Mouse (Mus musculus) midbrain, postnatal 0 days (tissue): ENCODE results near the gene Slc20a1. TPM values are rescaled to one million over a fixed set of nuclear protein-coding genes. Genes with fewer than 3 reads are reported as not detected.

Source experiments
- ATAC-seq: fragments of 200-750 bp; cut with Nextera tagmentation; 2 replicates; pipeline ENCODE4 v1.8.0; 2017; ENCODE audit warnings: moderate number of reproducible peaks, mild to moderate bottlenecking, moderate TSS enrichment, moderate library complexity; ENCODE audit not compliant: low FRiP score
- DNase-seq: peaks from one replicate; pipeline ENCODE4 v3.0.0-alpha.2; 2015; ENCODE audit warnings: low spot score
- H3K27ac ChIP-seq: fragments of 300-500 bp; sonication (generic); 2 replicates; pipeline ENCODE4 v1.5.1; 2014; ENCODE audit warnings: low read depth, mild to moderate bottlenecking, low read length, mixed read lengths
- H3K27me3 ChIP-seq: fragments of 300-500 bp; sonication (generic); 2 replicates; pipeline ENCODE4 v1.6.1; 2014; ENCODE audit warnings: low read length, control low read depth, mixed read lengths; ENCODE audit not compliant: insufficient read depth
- H3K36me3 ChIP-seq: fragments of 300-500 bp; sonication (generic); 2 replicates; pipeline ENCODE4 v1.6.1; 2014; ENCODE audit warnings: low read length, control low read depth, mixed read lengths; ENCODE audit not compliant: insufficient read depth
- H3K4me1 ChIP-seq: fragments of 300-500 bp; sonication (generic); 2 replicates; pipeline ENCODE4 v1.6.1; 2014; ENCODE audit warnings: mild to moderate bottlenecking, control low read depth, antibody characterized with exemption, low read length, mixed read lengths; ENCODE audit not compliant: insufficient read depth
- H3K4me2 ChIP-seq: fragments of 300-500 bp; sonication (generic); 2 replicates; pipeline ENCODE4 v1.6.1; 2014; ENCODE audit warnings: low read depth, mild to moderate bottlenecking, low read length, mixed read lengths; ENCODE audit not compliant: poor library complexity, severe bottlenecking
- H3K4me3 ChIP-seq: fragments of 300-500 bp; sonication (generic); 2 replicates; pipeline ENCODE4 v1.5.1; 2014; ENCODE audit warnings: low read depth, mild to moderate bottlenecking, low read length, moderate library complexity
- H3K9ac ChIP-seq: fragments of 300-500 bp; sonication (generic); replicated peaks from 2 replicates; pipeline ENCODE4 v1.6.1; 2014; ENCODE audit warnings: mild to moderate bottlenecking, low read length, moderate library complexity, mixed read lengths; ENCODE audit not compliant: poor library complexity, severe bottlenecking
- H3K9me3 ChIP-seq: fragments of 300-500 bp; sonication (generic); 2 replicates; pipeline ENCODE4 v1.6.1; 2016; ENCODE audit warnings: low read length, control low read depth
- CTCF ChIP-seq: IDR thresholded peaks from 2 replicates; pipeline ENCODE4 v1.5.1; 2016; ENCODE audit warnings: antibody characterized with exemption, mild to moderate bottlenecking
- WGBS: fragments of 180-500 bp; shearing (Covaris S2); extraction: QIAGEN DNeasy Blood & Tissue Kit; methylation state at CpG from one replicate; pipeline ENCODE4 v1.1.7; 2014; 5-methylcytosine and 5-hydroxymethylcytosine counted together
- polyA plus RNA-seq: library from polyadenylated mRNA; unstranded; fragments of >200 nt; fragmentation: Nextera tagmentation; extraction: Ambion mirVana; gene quantifications from 2 replicates; pipeline ENCODE4 v1.2.1, GENCODE M21; 2015
- total RNA-seq: library from RNA; depleted of rRNA; stranded (reverse); fragments of >200 nt; gene quantifications from 2 replicates; pipeline ENCODE4 v1.2.3, GENCODE M21; 2014

Gene Slc20a1
- total and polyA plus RNA-seq, 2 experiments from 2014 or later = 47.7 to 80.0 TPM

DNA sequence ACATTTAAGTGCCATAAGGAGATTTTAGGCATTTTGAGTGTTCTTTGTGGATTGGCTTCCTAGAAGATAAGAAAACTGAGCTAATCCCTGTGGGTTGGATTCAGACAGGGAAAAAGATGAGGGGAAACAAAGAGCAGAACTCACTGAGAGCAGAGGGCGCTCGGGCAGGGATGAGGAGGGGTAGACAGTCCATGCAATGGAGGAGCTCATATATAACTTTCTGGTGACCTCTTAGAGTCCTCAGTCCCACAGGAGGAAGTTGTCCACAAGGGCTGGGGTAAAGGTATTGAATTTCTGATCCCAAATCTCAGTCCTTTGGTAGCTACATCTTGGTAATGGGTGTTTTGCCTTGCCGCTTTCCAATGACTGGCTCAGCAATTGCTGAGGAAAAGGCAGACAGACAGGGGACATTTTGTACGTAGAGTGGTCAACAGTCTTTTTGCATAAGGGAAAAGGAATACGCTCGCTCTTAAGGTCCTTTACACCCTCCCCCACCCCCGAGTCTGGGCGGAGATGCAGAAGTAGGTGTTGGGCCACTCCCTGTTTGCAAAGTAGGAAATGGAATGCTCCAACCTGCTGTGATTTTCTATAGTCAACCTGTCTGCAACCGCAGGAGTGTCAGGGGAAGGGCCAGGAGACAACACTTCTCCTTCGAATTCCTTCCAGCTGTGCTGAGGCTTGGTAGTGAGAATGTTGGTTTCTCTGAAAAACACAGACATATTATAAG, 20.2 kb upstream of the Slc20a1 start:
- TF ChIP-seq CTCF = no peak
- Histone ChIP-seq H3K27me3 (no peaks in the 10 kb centered on the region), H3K9ac (no peak overlapping the region), H3K4me2 (no peak overlapping the region), H3K9me3 (no peaks in the 10 kb centered on the region), H3K4me3 (no peak overlapping the region), H3K4me1 (no peaks in the 10 kb centered on the region), H3K36me3 (no peaks in the 10 kb centered on the region), H3K27ac (no peak overlapping the region)
- ATAC-seq = no peak
- no peak for DNase-seq
- 55% methylated on average over 10 of the region's 10 CpGs for WGBS

DNA sequence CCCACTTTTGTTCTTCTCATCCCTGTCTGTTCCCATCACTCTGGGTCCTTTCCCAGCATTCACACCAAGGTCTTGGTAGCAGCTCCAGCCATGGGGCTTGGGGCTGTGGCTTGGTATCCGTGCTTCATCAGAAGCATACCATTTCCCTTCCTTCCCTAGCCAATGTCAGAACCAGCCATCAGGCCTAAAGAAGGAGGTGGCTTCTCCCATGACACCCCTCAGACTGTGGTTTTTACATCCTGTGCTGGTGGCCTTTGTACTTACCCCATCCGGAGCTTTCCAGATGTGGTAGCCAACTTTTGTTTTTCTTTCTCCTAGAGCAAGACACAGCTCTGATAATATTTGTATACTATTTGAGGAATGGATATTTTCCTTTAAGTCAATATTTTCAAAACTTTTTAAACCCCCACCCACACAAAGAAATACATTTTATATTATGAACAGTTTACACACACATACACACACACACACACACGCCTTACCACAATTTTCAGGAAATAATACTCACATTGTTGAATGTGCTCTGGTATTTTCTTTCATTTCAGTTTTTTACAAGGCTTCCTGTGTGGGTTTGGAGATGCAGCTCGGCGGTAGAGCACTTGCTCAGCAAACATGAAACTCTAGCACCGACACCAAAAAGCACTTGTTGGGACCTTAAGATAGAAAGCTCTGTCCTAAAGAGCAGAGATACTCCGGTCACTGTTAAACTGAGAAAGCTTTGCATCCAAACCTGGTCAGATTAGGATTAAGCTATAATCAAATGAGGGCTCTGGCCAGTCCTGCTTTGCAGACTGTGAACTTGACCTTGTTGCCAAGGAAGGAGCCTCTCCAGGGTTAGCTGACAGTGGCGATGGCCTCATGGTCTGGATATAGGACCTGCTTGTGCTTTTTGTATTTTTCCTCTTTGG, 18.4 kb upstream of the Slc20a1 start:
- no peaks in the 10 kb centered on the region for H3K27me3 ChIP-seq
- WGBS = 82% methylated on average over 8 of the region's 8 CpGs
- no peak overlapping the region for H3K4me3 ChIP-seq
- no peak for TF ChIP-seq CTCF
- no peak overlapping the region for H3K27ac ChIP-seq
- H3K9me3 ChIP-seq = no peaks in the 10 kb centered on the region
- no peak overlapping the region for H3K9ac ChIP-seq
- no peak overlapping the region for H3K4me2 ChIP-seq
- DNase-seq (no peak), ATAC-seq (no peak)
- H3K4me1 ChIP-seq = no peaks in the 10 kb centered on the region
- H3K36me3 ChIP-seq = no peaks in the 10 kb centered on the region

DNA sequence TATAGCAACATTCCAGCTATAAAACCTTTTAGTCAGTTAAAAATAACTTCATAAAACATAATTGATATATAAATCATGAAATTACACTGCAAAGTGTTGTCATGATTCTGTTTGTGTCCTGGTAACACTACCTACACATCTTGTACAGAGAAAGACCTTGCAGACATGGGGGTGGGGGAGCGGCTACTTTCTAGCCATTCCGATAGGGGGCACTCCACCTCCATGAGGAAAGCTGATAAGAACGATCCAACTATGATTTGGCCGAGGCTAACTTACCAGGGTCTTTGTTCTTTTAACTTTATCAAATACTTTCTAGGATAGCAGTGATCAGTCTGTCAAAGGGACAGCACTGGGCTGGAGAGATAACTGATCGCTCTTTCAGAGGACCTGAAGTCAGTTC, 17.1 kb upstream of the Slc20a1 start:
- H3K4me1 ChIP-seq = no peaks in the 10 kb centered on the region
- H3K4me2 ChIP-seq = no peak overlapping the region
- no peak overlapping the region for H3K9ac ChIP-seq
- WGBS = 88% methylated on average over 5 of the region's 5 CpGs
- no peaks in the 10 kb centered on the region for H3K9me3 ChIP-seq
- no peak overlapping the region for H3K4me3 ChIP-seq
- no peak for TF ChIP-seq CTCF
- no peaks in the 10 kb centered on the region for H3K27me3 ChIP-seq
- DNase-seq = no peak
- ATAC-seq = no peak
- H3K27ac ChIP-seq = no peak overlapping the region
- no peaks in the 10 kb centered on the region for H3K36me3 ChIP-seq

DNA sequence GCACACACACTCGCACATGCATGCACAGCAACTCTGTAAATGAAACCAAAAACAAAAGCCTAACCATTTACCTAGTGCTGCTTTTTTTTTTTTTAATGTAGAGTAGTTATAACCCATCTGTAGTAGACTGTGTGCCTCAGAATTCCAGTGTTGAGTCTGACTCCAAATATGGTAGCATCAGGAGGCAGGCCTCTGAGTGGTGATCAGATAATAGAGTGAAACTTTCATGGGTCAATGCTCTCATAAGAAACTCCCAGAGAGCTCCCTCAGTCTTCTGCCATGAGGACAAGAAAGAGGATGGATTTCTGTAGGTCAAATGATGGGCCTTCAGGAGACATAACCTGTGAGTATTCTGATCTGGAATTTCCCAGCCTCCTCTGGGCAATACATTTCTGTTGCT, 16.2 kb upstream of the Slc20a1 start:
- H3K4me3 ChIP-seq = no peak overlapping the region
- no peaks in the 10 kb centered on the region for H3K36me3 ChIP-seq
- H3K4me1 ChIP-seq = no peaks in the 10 kb centered on the region
- no peak overlapping the region for H3K27ac ChIP-seq
- no peaks in the 10 kb centered on the region for H3K9me3 ChIP-seq
- no peaks in the 10 kb centered on the region for H3K27me3 ChIP-seq
- H3K4me2 ChIP-seq = no peak overlapping the region
- no peak for ATAC-seq
- DNase-seq = no peak
- WGBS = 100% methylated on average over 1 of the region's 1 CpGs
- no peak for TF ChIP-seq CTCF
- H3K9ac ChIP-seq = no peak overlapping the region

DNA sequence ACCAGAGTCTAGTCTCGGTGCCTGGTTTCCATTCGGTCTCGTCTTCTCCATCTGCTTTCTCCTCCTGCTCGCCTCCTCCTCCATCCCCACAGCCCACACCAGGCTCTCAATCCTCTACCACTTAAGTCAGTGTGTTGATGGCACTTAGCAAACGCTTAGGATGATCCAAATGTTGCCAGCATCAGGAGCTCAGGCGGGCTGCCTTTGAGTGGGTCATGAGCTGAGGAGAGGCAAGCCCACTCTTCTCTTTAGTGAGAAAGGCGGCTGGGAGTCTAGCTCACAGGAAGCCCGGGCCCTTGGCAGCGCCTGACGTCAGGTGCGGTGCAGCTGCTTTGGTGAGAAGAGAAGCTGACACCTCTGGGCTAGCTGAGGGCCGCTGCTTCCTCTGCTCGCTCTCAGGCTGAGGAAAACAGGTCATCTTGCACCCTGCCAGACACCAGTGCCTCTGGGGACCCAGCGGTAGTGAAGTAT, 15.0 kb upstream of the Slc20a1 start:
- no peak for ATAC-seq
- no peaks in the 10 kb centered on the region for H3K27me3 ChIP-seq
- H3K27ac ChIP-seq = no peak overlapping the region
- no peak overlapping the region for H3K9ac ChIP-seq
- no peaks in the 10 kb centered on the region for H3K4me1 ChIP-seq
- no peak for TF ChIP-seq CTCF
- DNase-seq = no peak
- H3K4me3 ChIP-seq = no peak overlapping the region
- WGBS = 80% methylated on average over 14 of the region's 14 CpGs
- no peaks in the 10 kb centered on the region for H3K9me3 ChIP-seq
- no peak overlapping the region for H3K4me2 ChIP-seq
- no peaks in the 10 kb centered on the region for H3K36me3 ChIP-seq

DNA sequence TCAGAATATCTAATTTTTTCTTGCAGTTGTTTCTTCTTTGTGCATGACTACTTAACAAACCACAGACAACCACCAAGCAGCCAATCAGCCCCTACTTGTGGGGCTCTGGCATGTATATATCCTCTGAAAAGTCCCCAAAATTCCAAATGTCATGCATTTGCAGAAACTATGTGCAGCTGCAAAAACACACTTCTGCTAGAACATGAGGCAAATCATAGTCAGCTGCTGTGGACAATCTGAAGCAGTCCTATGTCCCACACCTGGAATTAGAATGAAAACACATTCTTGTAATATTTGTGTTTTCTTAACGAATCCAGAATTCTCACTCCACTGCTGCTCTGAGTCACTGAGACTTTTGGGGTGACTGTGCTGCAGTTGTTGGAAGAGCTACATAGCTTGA, 13.7 kb upstream of the Slc20a1 start:
- no peak for TF ChIP-seq CTCF
- Histone ChIP-seq H3K4me1 (no peaks in the 10 kb centered on the region), H3K4me3 (no peak overlapping the region), H3K9ac (no peak overlapping the region), H3K27me3 (no peaks in the 10 kb centered on the region), H3K9me3 (no peaks in the 10 kb centered on the region), H3K27ac (no peak overlapping the region), H3K36me3 (no peaks in the 10 kb centered on the region), H3K4me2 (no peak overlapping the region)
- 93% methylated on average over 1 of the region's 1 CpGs for WGBS
- DNase-seq (no peak), ATAC-seq (no peak)
